Mouse (Mus musculus): ENCODE data around the gene Fgf22. TPM values are rescaled to one million over a fixed set of nuclear protein-coding genes. Genes with fewer than 3 reads are reported as not detected.

The Fgf22 gene
- total RNA-seq, 2 experiments from 2014 or later, result not detected

DNA sequence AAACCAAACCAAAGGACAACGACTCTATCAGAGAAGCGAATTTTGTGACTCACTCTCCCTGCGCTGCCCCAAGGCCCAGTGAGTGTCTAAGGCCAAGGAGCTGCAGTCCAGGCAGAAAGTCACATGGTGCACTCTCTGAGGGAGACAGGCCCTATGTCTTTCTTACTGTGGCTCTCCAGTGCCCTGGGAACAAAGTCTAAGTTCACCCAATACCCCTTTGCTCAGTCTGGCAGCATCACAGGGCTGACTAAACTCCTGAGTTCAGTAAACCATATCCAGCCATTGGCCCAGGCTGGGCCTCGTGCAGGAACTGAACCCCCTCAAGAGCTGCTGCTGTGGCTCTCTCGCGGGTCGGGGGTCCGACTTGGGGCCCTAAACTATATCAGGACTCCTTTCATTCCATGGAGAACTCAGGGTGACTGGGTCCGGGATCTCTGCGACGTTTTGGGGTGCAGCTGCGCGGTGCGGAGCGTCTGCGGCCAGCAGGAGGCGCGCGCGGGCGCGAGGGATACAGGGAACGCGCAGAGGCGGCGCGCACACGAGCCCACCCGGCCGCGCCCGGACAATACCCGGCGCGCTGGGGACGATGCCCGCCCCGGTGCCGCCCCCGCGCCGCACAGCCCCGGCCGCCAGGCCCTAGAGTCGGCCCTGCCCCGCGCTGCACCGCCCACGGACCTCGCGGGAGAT is 38.3 kb downstream of the Fgf22 start, which contains the start of gene Palm:
Gene Palm, plus strand, starts transcription at position 522 of the 687 bp plus-strand sequence.
- peak; percentile 88 for DNase-seq

DNA sequence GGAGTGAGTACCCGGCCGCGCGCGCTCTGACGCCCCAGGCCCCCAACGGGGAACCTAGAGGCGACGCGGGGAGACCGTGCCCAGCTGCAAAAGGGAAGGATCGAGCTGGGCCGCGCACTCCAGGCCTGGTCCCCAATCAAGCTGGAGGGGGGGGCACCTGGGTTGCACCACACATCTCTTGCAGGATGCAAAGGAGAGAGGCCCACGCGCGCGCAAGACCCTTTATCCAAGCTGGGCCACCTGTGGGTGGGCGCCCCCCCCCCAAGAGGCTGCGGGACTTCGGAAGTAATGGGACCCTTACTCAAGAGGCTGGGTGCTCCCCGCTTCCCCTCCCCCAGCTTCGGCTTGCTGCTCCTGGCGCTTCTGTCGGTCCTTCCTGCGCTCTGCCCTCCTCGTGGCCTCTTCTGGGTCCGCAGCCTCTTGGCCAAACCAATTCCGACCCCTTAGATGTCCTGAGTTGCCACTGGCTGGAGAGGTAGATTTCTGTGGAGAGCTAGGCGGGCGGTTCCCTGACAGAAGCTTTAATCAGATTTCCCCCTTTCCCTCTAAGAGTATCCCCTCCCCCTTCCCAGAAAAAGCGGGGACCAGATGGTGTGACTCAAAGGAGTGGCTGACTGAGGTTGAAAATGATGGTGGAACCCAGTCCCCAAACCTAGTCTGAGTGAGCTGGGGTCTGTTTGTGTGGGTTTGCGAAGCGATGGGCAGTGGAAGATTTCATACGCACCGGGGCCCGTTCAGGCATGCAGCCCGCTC is 39.0 kb downstream of the Fgf22 start:
- no peak for DNase-seq

DNA sequence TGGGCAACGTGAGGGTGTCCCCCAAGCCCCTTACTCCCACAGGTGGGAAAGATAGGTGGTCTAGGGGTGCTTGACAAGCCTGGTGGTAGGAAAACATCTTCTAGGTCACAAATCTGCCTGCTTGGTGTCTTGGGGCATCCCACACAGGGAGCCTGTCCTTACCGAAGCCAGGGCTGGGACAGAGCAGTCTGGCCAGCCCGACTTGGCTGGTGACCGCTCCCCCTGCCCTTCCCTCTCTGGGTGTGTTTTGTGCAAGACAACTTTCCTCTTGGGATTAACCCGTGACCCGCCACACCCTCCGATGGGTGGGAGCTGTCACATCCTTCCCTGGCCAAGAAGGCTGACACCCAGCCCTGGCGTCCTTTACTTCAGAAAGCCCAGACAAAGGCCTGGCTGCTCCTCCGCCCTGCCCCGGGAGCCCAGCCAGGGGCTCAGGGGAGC is 39.6 kb downstream of the Fgf22 start:
- peak; percentile 83 for DNase-seq

DNA sequence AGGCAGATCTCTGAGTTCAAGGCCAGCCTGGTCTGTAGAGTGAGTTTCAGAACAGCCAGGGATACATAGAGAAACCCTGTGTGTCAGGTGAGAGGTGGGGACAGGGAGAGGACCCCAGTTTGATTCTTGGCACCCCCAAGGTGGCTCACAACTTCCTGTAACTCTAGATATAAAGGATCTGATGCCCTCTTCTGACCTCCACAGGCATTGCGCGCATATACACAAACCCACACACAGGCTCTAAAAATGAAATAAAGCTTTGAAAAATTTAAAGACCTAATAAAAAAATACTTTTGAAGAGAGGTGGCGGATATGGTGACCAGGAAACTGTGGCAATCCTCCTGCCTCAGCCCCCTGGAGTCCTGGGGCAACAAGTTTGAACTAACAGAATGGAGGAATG is 41.0 kb downstream of the Fgf22 start:
- DNase-seq, result no peak

DNA sequence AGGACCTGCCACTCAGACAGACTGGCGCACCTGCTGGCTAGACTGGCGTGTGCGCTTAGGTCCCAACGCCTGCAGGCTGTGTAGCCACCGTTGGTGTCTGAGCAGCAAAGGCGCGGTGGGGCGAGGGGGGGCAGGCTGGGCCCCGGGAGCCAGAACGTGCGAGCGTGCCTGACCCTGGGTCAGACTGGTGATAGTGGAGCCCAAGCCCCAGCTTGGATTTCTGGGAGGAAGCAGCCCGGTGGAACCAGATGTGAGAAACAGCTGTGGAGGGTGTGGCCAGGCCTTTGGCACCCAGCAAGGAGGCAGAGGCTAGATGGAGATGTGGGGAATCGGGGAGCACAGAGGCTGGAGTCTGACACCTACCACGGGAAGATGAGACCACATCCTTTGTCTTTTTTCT is 42.5 kb downstream of the Fgf22 start:
- DNase-seq, result no peak

DNA sequence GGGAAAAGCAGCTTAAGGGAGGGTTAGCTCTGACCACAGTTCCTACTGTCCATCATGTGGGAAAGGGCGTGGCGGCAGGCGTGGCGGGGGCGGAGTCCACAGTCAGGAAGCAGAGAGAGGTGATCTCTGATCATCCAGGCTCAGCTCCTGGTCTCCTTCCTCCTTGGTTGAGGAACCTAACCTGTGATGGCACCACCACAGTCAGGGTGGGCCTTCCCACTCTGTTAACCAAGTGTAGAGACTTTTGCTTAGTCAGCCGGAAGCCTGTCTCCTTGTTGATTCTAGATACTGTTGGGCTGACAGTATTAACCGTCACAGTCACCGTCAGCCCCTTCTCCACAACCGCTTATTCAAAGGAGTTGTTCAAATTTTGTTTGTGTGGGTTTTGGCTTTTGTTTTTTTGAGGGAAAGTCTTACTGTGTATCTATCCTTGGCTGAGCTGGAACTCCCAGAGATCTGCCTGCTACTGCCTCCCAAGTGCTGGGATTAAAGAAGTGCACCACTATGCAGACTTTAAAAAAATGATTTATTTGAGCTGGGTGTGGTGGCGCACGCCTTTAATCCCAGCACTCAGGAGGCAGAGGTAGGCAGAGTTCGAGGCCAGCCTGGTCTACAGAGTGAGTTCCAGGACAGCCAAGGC is 43.5 kb downstream of the Fgf22 start:
- no peak for DNase-seq

DNA sequence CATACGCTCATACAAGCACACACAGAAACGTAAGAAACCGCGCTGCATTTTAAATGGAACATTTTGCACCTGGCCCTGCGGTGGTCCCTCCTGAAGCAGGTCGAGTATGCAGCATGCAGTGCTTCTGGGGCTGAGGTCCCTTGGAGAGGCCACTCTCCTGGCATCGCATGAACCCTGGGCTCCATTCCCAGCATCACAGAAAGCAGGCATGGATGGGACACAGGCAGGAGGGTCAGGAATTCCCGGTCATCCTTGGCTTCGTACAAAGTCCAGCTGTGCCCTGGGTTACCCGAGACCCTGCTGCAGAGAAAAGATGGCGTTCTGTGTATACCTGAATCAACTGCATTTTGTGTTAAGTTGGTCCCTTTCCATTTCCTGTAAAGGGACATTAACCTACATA is 45.6 kb downstream of the Fgf22 start:
- DNase-seq, result no peak

DNA sequence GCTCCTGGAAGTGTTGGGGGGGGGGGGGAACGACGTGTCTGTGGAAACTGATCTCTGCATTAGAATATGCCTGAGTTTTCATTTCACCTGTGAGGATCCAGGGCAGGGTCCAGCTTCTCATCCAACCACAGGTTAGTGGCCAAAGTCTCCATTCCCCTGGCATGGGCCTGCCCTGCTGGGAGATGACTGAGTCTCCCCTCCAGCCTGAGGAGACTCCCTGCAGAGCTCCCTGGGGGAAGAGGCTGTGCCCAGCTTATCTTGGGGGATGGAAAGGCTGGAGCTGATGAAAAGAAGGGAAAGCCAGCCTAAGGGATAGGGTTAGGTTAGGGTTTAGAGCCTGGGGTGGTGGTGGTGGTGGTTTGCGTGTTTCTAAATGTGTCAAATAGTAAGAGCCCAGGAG is 47.0 kb downstream of the Fgf22 start:
- DNase-seq, result peak; percentile 40

DNA sequence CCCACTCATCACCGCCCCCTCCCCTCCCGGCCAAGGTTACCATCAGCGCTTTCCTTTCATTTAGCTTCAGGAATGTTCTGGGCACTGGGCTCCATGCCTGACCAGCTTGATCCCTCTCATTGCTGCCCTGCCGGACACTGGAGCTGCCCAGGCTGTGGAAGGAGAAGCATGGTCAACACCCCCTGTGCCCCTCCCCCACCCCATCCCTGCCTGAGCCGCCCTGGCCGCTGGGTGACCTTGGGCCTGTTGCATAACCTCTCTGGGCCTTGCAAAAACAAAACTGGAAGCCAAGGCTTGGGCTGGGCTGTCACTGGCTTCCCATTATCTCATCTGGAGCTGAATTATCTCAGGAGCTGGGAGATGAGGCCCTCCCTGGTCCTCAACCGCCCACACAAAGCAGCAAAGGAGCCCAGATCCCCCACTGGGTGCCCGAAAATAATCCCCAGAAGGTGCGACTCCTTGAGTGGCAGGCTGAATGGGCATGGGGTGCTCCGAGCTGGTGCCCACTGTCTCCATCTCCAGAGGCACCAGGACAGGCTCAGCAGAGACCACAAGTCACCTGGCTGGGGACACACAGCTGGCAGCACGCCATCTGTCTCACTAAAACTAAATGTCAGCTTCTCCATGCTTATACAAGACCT is 47.6 kb downstream of the Fgf22 start:
- DNase-seq, result peak; percentile 88

DNA sequence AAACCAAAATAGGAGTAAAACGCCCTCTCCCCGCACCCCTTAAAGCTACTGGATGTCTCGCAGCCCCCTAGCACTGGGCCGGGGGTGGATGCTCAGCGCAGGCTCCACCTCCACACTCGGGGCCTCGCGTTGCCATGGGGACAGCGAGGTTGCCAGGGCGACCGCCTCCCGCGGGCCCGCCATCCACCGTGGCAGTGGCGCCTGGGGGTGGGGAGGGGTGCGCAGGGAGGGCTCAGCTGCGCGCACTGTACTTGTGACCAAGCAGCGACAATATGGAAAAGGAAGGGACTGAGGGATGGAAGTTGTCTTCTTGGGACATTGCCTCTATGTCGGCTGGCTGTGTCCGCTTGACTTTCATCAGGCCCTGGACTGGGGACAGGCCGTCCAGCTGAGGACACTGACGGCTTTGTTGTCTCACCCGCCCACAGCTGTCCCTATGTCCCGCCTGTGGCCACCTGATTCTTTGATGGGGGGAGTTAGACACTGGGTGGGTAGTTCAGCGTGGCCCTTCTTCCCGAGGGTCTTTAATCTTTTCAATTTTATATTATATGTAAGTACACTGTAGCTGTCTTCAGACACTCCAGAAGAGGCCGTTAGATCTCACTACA is 48.9 kb downstream of the Fgf22 start:
- DNase-seq, result peak; percentile 64

DNA sequence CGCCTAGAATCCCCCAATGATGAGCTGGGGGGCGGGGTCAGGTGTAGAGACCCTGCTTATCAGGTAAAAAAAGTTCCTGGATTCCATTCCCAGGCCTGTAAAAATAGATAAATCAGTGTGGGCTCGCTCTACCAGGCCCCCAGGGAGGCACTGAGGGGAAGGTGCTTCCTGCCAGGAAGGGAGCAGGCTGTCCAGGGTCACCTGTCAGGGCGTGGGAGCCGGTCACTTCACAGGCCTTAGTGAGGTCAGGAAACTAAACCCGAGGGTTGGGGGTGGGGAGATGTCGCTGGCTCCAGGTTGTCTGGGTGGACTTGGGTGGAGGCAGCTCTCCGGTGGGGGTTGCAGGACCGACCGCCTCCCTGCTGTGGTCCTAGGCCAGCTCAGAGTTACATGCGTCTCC is 50.8 kb downstream of the Fgf22 start:
- peak; percentile 56 for DNase-seq

DNA sequence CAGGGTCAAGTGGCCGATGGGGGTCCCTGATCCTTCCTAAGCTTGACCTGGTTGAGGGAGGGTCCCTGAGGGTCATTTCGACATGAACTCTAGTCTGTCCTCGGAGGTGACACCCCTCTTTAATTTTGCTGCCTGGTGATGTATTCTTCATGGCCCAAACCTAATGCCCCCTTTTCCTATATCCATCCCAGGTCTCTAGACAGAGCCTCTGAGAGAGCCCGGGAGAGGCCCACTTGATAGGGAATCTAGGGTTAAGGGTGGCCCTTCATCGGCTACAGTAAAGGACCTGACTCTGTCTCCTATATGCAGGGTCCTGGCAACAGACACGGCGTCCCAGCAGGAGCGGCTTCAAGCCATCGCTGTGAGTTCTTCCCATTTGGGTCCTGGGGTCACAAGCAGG is 51.5 kb downstream of the Fgf22 start:
- no peak for DNase-seq

DNA sequence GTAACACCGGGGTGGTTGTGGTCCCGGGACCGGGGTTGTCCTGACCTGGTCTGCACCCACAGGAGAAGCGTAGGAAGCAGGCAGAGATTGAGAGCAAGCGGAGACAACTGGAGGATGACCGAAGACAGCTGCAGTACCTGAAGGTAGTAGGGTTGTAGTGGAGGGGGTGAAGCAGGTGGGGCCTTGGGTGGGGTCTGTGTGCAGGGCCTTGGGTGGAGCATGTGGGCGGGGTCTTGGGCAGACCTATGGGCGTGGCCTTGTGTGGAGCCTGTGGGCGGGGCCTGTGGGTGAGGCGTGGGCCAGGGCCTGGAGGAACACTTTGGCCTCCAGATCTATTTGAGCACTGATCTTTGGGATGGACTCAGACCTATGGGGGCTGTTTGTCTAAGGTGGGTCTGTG is 52.1 kb downstream of the Fgf22 start:
- DNase-seq, result no peak

DNA sequence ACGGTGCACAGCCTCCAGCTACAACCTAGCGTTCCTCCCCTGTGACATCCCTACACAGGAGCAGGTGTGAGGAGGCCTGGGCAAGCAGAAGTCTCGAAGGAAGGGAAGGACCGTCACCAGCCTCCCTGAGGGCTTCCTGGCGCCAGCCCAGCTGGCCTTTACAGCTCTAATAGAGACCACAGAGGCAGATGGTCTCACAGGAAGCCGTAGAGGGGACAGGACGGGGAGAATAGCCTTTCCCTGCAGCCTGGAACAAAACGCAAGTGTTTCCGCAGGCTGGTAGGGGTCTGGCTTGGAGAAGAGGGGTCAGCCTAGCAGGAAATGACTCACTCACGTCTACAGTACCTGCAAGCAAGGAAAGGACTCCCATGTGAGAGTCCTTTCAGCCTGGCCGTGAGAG is 53.0 kb downstream of the Fgf22 start:
- DNase-seq, result peak; percentile 58

Other genes with a start within 250 kb of the Fgf22 start
- gene Plpp2, start 221.3 kb upstream of the Fgf22 start, total RNA-seq (2021), result 10 to 100 TPM; 16.4 to 19.4 TPM
- gene Mier2, start 199.9 kb upstream of the Fgf22 start, total RNA-seq (2021), result 10 to 100 TPM; 27.3 to 31.8 TPM
- gene Theg, start 167.7 kb upstream of the Fgf22 start, total RNA-seq (2021), result not detected
- under 1 TPM; 0.21 TPM for gene C2cd4c, start 141.1 kb upstream of the Fgf22 start, total RNA-seq (2021)
- 1 to 10 TPM; 5.6 to 8.4 TPM for gene Shc2, start 117.2 kb upstream of the Fgf22 start, total RNA-seq (2021)
- gene Odf3l2, start 109.3 kb upstream of the Fgf22 start, total RNA-seq (2021), result not detected
- gene Madcam1, start 90.5 kb upstream of the Fgf22 start, total RNA-seq (2021), result 1 to 10 TPM; 3.1 to 4.0 TPM
- gene Tpgs1, start 85.7 kb upstream of the Fgf22 start, total RNA-seq (2021), result 10 to 100 TPM; 26.2 to 27.0 TPM
- 10 to 100 TPM; 90.2 to 96.7 TPM for gene Cdc34, start 72.9 kb upstream of the Fgf22 start, total RNA-seq (2021)
- gene Gzmm, start 66.1 kb upstream of the Fgf22 start, total RNA-seq (2021), result 1 to 10 TPM; 1.0 to 1.5 TPM
- gene Bsg, start 50.6 kb upstream of the Fgf22 start, total RNA-seq (2021), result 100 to 1,000 TPM; 662 to 732 TPM
- 1 to 10 TPM; 7.2 to 8.7 TPM for gene Hcn2, start 38.4 kb upstream of the Fgf22 start, total RNA-seq (2021)
- 10 to 100 TPM; 60.1 to 69.8 TPM for gene Polrmt, start 8.5 kb upstream of the Fgf22 start, total RNA-seq (2021)
- 10 to 100 TPM; 50.8 to 55.1 TPM for gene Rnf126, start 11.9 kb downstream of the Fgf22 start, total RNA-seq (2021)
- gene Fstl3, start 22.2 kb downstream of the Fgf22 start, total RNA-seq (2021), result 1 to 10 TPM; 5.5 to 5.7 TPM
- under 1 TPM; 0.09 to 0.21 TPM for gene Prss57, start 35.9 kb downstream of the Fgf22 start, total RNA-seq (2021)
- gene Palm, start 38.5 kb downstream of the Fgf22 start, total RNA-seq (2021), result 10 to 100 TPM; 69.6 to 80.2 TPM
- gene Misp, start 65.9 kb downstream of the Fgf22 start, total RNA-seq (2021), result under 1 TPM in 1 of 2 experiments, not detected in 1; 0.27 TPM
- gene Ptbp1, start 99.4 kb downstream of the Fgf22 start, total RNA-seq (2021), result 100 to 1,000 TPM; 267 to 270 TPM
- gene Prtn3, start 119.4 kb downstream of the Fgf22 start, total RNA-seq (2021), result 1 to 10 TPM; 1.5 to 2.8 TPM
- gene Plppr3, start 119.6 kb downstream of the Fgf22 start, total RNA-seq (2021), result 1 to 10 TPM; 3.4 to 4.3 TPM
- gene Elane, start 131.2 kb downstream of the Fgf22 start, total RNA-seq (2021), result 1 to 10 TPM; 2.1 to 2.3 TPM
- gene Cfd, start 135.8 kb downstream of the Fgf22 start, total RNA-seq (2021), result 100 to 1,000 TPM; 316 to 348 TPM
- gene Med16, start 153.8 kb downstream of the Fgf22 start, total RNA-seq (2021), result 10 to 100 TPM; 48.1 to 50.8 TPM
- not detected for gene Gm26602, start 155.8 kb downstream of the Fgf22 start, total RNA-seq (2021)
- gene Kiss1r, start 161.9 kb downstream of the Fgf22 start, total RNA-seq (2021), result 1 to 10 TPM in 1 of 2 experiments, under 1 TPM in 1; 0.69 to 1.8 TPM
- 10 to 100 TPM; 78.9 to 93.6 TPM for gene R3hdm4, start 166.1 kb downstream of the Fgf22 start, total RNA-seq (2021)
- gene Arid3a, start 172.0 kb downstream of the Fgf22 start, total RNA-seq (2021), result 1 to 10 TPM; 6.3 to 8.1 TPM
- gene Wdr18, start 205.1 kb downstream of the Fgf22 start, total RNA-seq (2021), result 10 to 100 TPM; 32.4 to 34.9 TPM
- gene Grin3b, start 215.6 kb downstream of the Fgf22 start, total RNA-seq (2021), result under 1 TPM; 0.27 to 0.36 TPM
- gene Tmem259, start 229.3 kb downstream of the Fgf22 start, total RNA-seq (2021), result 100 to 1,000 TPM; 143 to 146 TPM
- gene Cnn2, start 233.5 kb downstream of the Fgf22 start, total RNA-seq (2021), result 10 to 100 TPM; 46.8 to 57.8 TPM
- 10 to 100 TPM; 16.0 to 19.8 TPM for gene Abca7, start 241.4 kb downstream of the Fgf22 start, total RNA-seq (2021)